Mouse (Mus musculus) gastrocnemius, postnatal 36 days (tissue): Measurements from ENCODE around the gene Col15a1. TPM values are rescaled to one million over a fixed set of nuclear protein-coding genes. Genes with fewer than 3 reads are reported as not detected.

Source experiments
- DNase-seq, 2 experiments: peaks; one replicate each; pipeline ENCODE4 v3.0.0; 2022
- intact Hi-C: fragments of 180-260 bp; cut with DNase I; formaldehyde crosslinking; loops from one replicate; pipeline ENCODE4 v1.15.1; 2025
- total RNA-seq, 2 experiments: library from RNA; stranded (reverse); gene quantifications; 2 replicates each; pipeline ENCODE4 v1.2.3; 2021

The Col15a1 gene
- total RNA-seq, 2 experiments from 2014 or later: 44.6 to 76.0 TPM

GRCm38 (mm10) chr4:47255641-47256040 is 47.7 kb downstream of the Col15a1 start:
- DNase-seq: peak; percentile 74 to 77
- intact Hi-C loops: loop anchor here (1.0 kb wide), 1 partner anchor 127 kb away; no protein-coding TSS in a partner anchor

- DNase-seq: no peak
- intact Hi-C loops: no loop called here
Measured at GRCm38 (mm10) chr4:47258201-47258600, 50.2 kb downstream of the Col15a1 start.

GRCm38 (mm10) chr4:47261049-47261448 is 53.1 kb downstream of the Col15a1 start:
- no peak for DNase-seq
- intact Hi-C loops: no loop called here

GRCm38 (mm10) chr4:47261919-47262318 is 54.0 kb downstream of the Col15a1 start:
- intact Hi-C loops: no loop called here
- DNase-seq: no peak

GRCm38 (mm10) chr4:47265555-47265954 is 57.6 kb downstream of the Col15a1 start:
- no peak for DNase-seq
- intact Hi-C loops: no loop called here

GRCm38 (mm10) chr4:47272452-47273130 is 64.6 kb downstream of the Col15a1 start:
- DNase-seq: no peak
- intact Hi-C loops: no loop called here

GRCm38 (mm10) chr4:47273795-47274194 is 65.8 kb downstream of the Col15a1 start:
- intact Hi-C loops: no loop called here
- no peak for DNase-seq

- intact Hi-C loops: no loop called here
- no peak for DNase-seq
Measured at GRCm38 (mm10) chr4:47274911-47275310, 67.0 kb downstream of the Col15a1 start.

- no peak for DNase-seq
- intact Hi-C loops: no loop called here
Measured at GRCm38 (mm10) chr4:47278397-47278796, 70.4 kb downstream of the Col15a1 start.

GRCm38 (mm10) chr4:47279085-47279707 is 71.2 kb downstream of the Col15a1 start:
- DNase-seq: no peak
- intact Hi-C loops: no loop called here

GRCm38 (mm10) chr4:47280126-47280525 is 72.2 kb downstream of the Col15a1 start:
- intact Hi-C loops: no loop called here
- no peak for DNase-seq

GRCm38 (mm10) chr4:47281920-47282682 is 74.1 kb downstream of the Col15a1 start:
- DNase-seq: no peak
- intact Hi-C loops: no loop called here

GRCm38 (mm10) chr4:47284311-47284710 is 76.3 kb downstream of the Col15a1 start:
- DNase-seq: no peak
- intact Hi-C loops: no loop called here

GRCm38 (mm10) chr4:47284874-47285273 is 76.9 kb downstream of the Col15a1 start:
- intact Hi-C loops: no loop called here
- no peak for DNase-seq

GRCm38 (mm10) chr4:47286599-47287147 is 78.7 kb downstream of the Col15a1 start:
- DNase-seq: no peak
- intact Hi-C loops: no loop called here

- intact Hi-C loops: no loop called here
- DNase-seq: no peak
Measured at GRCm38 (mm10) chr4:47287468-47287867, 79.5 kb downstream of the Col15a1 start.

GRCm38 (mm10) chr4:47288306-47288705 is 80.3 kb downstream of the Col15a1 start:
- no peak for DNase-seq
- intact Hi-C loops: no loop called here

- intact Hi-C loops: no loop called here
- no peak for DNase-seq
Measured at GRCm38 (mm10) chr4:47289526-47289925, 81.6 kb downstream of the Col15a1 start.

GRCm38 (mm10) chr4:47290448-47290847 is 82.5 kb downstream of the Col15a1 start:
- DNase-seq: no peak
- intact Hi-C loops: no loop called here

- no peak for DNase-seq
- intact Hi-C loops: no loop called here
Measured at GRCm38 (mm10) chr4:47291013-47291412, 83.1 kb downstream of the Col15a1 start.

- DNase-seq: no peak
- intact Hi-C loops: no loop called here
Measured at GRCm38 (mm10) chr4:47292956-47293355, 85.0 kb downstream of the Col15a1 start.
